Mouse (Mus musculus) induced T-regulatory cell, adult 2 months (primary cell): ENCODE results near the gene Gm7579.
"Not testable (repeated sequence)": the region's sequence is repeated elsewhere in the genome, so short reads cannot be mapped to it uniquely, and the experiment has no call there.

ENCODE experiments used
- DNase-seq: peaks from one replicate; pipeline ENCODE4 v3.0.0-alpha.2; 2012; ENCODE audit warnings: low read depth

Gm7579 gene

GRCm38 (mm10) chr7:142211559-142211958 is at the start of gene Gm7579:
Gene Gm7579 (plus strand): TSS chr7:142211859.
- no peak for DNase-seq

- DNase-seq, result not testable (repeated sequence)
These were observed 46.0 kb upstream of the Gm7579 start, which contains the start of gene Gm4553 for GRCm38 (mm10) chr7:142165639-142166038. Gene Gm4553 (minus strand): TSS chr7:142165739.

- DNase-seq, result peak; percentile 54
These were observed 41.8 kb upstream of the Gm7579 start for GRCm38 (mm10) chr7:142169836-142170235.

- DNase-seq, result not testable (repeated sequence)
These were observed 35.8 kb upstream of the Gm7579 start, which contains the start of gene Krtap5-2 for GRCm38 (mm10) chr7:142175905-142176304. Gene Krtap5-2 (minus strand): TSS chr7:142176005.

- no peak for DNase-seq
These were observed 33.0 kb upstream of the Gm7579 start for GRCm38 (mm10) chr7:142178685-142179084.

GRCm38 (mm10) chr7:142181021-142181420 is 30.6 kb upstream of the Gm7579 start:
- DNase-seq, result no peak

GRCm38 (mm10) chr7:142188156-142188555 is 23.5 kb upstream of the Gm7579 start:
- DNase-seq, result no peak

- DNase-seq, result no peak
These were observed 21.4 kb upstream of the Gm7579 start, which contains the start of gene Gm10153 for GRCm38 (mm10) chr7:142190289-142190688. Gene Gm10153 (minus strand): TSS chr7:142190389.

- DNase-seq, result no peak
These were observed 12.9 kb upstream of the Gm7579 start for GRCm38 (mm10) chr7:142198748-142199147.

- no peak for DNase-seq
These were observed 10.6 kb upstream of the Gm7579 start, which contains the start of gene Krtap5-3 for GRCm38 (mm10) chr7:142201064-142201463. Gene Krtap5-3 (plus strand): TSS chr7:142201364.

GRCm38 (mm10) chr7:142205488-142205887 is 6.2 kb upstream of the Gm7579 start:
- no peak for DNase-seq

- not testable (repeated sequence) for DNase-seq
These were observed 4.8 kb upstream of the Gm7579 start for GRCm38 (mm10) chr7:142206891-142207290.

GRCm38 (mm10) chr7:142212136-142212535 is 477 bp downstream of the Gm7579 start:
- DNase-seq, result not testable (repeated sequence)

- no peak for DNase-seq
These were observed 12.9 kb downstream of the Gm7579 start for GRCm38 (mm10) chr7:142224518-142224917.

GRCm38 (mm10) chr7:142229871-142230270 is 18.2 kb downstream of the Gm7579 start, which contains the start of gene Krtap5-5:
Gene Krtap5-5 (minus strand): TSS chr7:142229971.
- DNase-seq, result not testable (repeated sequence)

GRCm38 (mm10) chr7:142231540-142231939 is 19.9 kb downstream of the Gm7579 start:
- no peak for DNase-seq

- DNase-seq, result no peak
These were observed 29.3 kb downstream of the Gm7579 start, which contains the start of gene Gm40460 for GRCm38 (mm10) chr7:142240978-142241377. Gene Gm40460 (minus strand): TSS chr7:142241078.

- DNase-seq, result peak; percentile 19
These were observed 38.2 kb downstream of the Gm7579 start for GRCm38 (mm10) chr7:142249824-142250223.

- peak; percentile 17 for DNase-seq
These were observed 43.9 kb downstream of the Gm7579 start for GRCm38 (mm10) chr7:142255517-142255916.

GRCm38 (mm10) chr7:142258254-142258653 is 46.6 kb downstream of the Gm7579 start, which contains the start of gene Gm2431:
Gene Gm2431 (minus strand): TSS chr7:142258354.
- not testable (repeated sequence) for DNase-seq
